Mouse (Mus musculus): Measurements from ENCODE around the gene Clnk.

DNA sequence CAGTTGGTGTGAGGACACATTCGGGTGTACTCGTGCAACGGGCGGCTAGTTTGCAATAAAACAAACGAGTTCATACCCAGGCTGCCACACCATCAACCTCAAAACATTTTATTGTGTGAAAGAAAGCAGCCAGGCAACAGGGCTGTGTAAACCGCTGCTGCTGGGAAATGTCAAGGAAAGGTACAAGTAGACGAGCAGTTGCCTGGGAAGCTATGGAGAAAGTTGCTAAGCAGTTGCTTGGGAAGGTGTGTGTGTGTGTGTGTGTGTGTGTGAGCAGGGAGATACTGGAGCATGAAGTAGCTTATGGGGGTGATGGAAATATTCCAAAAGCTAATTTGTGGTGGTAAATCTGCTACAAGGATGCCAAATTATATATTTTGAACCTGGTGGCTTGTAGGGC, 63.7 kb downstream of the Clnk start:
- TF ChIP-seq CTCF (IDR thresholded peaks at IDR 0.05; ENCODE audit: low read depth, low read length) (no peak), GATA1 (IDR thresholded peaks at IDR 0.05; ENCODE audit: borderline replicate concordance, low read length) (no peak), TAL1 (conservative IDR thresholded peaks at IDR 0.05; ENCODE audit: low read depth, low read length) (no peak), GATA2 (IDR thresholded peaks at IDR 0.05; ENCODE audit: borderline replicate concordance, low read depth, low read length) (no peak), POLR2AphosphoS5 (IDR thresholded peaks at IDR 0.05; ENCODE audit: insufficient replicate concordance, low read depth, low read length) (no peak)

Data from G1E (cell line).